Mouse (Mus musculus): ENCODE measurements around the gene Dis3l2.

Dis3l2 gene

GRCm38 (mm10) chr1:86703300-86703964 is at the start of gene Dis3l2:
Dis3l2 (plus strand) TSS chr1:86703808.
- DNase-seq (ENCODE audit: low read depth, low spot score) = peak; percentile 95

GRCm38 (mm10) chr1:86657071-86657470 is 46.5 kb upstream of the Dis3l2 start:
- DNase-seq (ENCODE audit: low read depth, low spot score) = no peak

GRCm38 (mm10) chr1:86665091-86665490 is 38.5 kb upstream of the Dis3l2 start:
- no peak for DNase-seq (ENCODE audit: low read depth, low spot score)

GRCm38 (mm10) chr1:86669552-86670273 is 33.9 kb upstream of the Dis3l2 start:
- DNase-seq (ENCODE audit: low read depth, low spot score) = peak; percentile 91

GRCm38 (mm10) chr1:86670279-86671038 is 33.1 kb upstream of the Dis3l2 start, which contains the start of gene Nppc:
Nppc (minus strand) TSS chr1:86670571.
- DNase-seq (ENCODE audit: low read depth, low spot score) = peak; percentile 91

- DNase-seq (ENCODE audit: low read depth, low spot score) = peak; percentile 23
Observed at GRCm38 (mm10) chr1:86674385-86674784, 29.2 kb upstream of the Dis3l2 start.

- no peak for DNase-seq (ENCODE audit: low read depth, low spot score)
Observed at GRCm38 (mm10) chr1:86675126-86675525, 28.5 kb upstream of the Dis3l2 start.

- no peak for DNase-seq (ENCODE audit: low read depth, low spot score)
Observed at GRCm38 (mm10) chr1:86677624-86678023, 26.0 kb upstream of the Dis3l2 start.

- DNase-seq (ENCODE audit: low read depth, low spot score) = no peak
Observed at GRCm38 (mm10) chr1:86678667-86679066, 24.9 kb upstream of the Dis3l2 start.

GRCm38 (mm10) chr1:86687236-86687635 is 16.4 kb upstream of the Dis3l2 start:
- DNase-seq (ENCODE audit: low read depth, low spot score) = no peak

- DNase-seq (ENCODE audit: low read depth, low spot score) = no peak
Observed at GRCm38 (mm10) chr1:86691027-86691426, 12.6 kb upstream of the Dis3l2 start.

GRCm38 (mm10) chr1:86696948-86697347 is 6.7 kb upstream of the Dis3l2 start:
- DNase-seq (ENCODE audit: low read depth, low spot score) = no peak

- peak; percentile 21 for DNase-seq (ENCODE audit: low read depth, low spot score)
Observed at GRCm38 (mm10) chr1:86698721-86699120, 4.9 kb upstream of the Dis3l2 start.

GRCm38 (mm10) chr1:86699346-86700136 is 4.1 kb upstream of the Dis3l2 start:
- DNase-seq (ENCODE audit: low read depth, low spot score) = no peak

- DNase-seq (ENCODE audit: low read depth, low spot score) = no peak
Observed at GRCm38 (mm10) chr1:86700367-86700766, 3.2 kb upstream of the Dis3l2 start.

- no peak for DNase-seq (ENCODE audit: low read depth, low spot score)
Observed at GRCm38 (mm10) chr1:86703965-86704326, 338 bp downstream of the Dis3l2 start.

- DNase-seq (ENCODE audit: low read depth, low spot score) = peak; percentile 83
Observed at GRCm38 (mm10) chr1:86705461-86705860, 1.9 kb downstream of the Dis3l2 start.

GRCm38 (mm10) chr1:86709546-86709945 is 5.9 kb downstream of the Dis3l2 start:
- DNase-seq (ENCODE audit: low read depth, low spot score) = no peak

GRCm38 (mm10) chr1:86712045-86712444 is 8.4 kb downstream of the Dis3l2 start:
- no peak for DNase-seq (ENCODE audit: low read depth, low spot score)

GRCm38 (mm10) chr1:86713054-86713453 is 9.4 kb downstream of the Dis3l2 start:
- no peak for DNase-seq (ENCODE audit: low read depth, low spot score)

- no peak for DNase-seq (ENCODE audit: low read depth, low spot score)
Observed at GRCm38 (mm10) chr1:86718190-86718589, 14.6 kb downstream of the Dis3l2 start.

- DNase-seq (ENCODE audit: low read depth, low spot score) = no peak
Observed at GRCm38 (mm10) chr1:86719391-86719790, 15.8 kb downstream of the Dis3l2 start.

Data from brain, adult 2 months (tissue).